Mouse (Mus musculus) spleen, postnatal 14 days (tissue): ENCODE data around the gene Acads.
"Not testable (repeated sequence)": the region's sequence is repeated elsewhere in the genome, so short reads cannot be mapped to it uniquely, and the experiment has no call there.

Source experiments
- DNase-seq, 2 experiments: peaks; one replicate each; pipeline ENCODE4 v3.0.0; 2021 to 2022; ENCODE audit warnings: low spot score in 2 of 2

Gene Acads

DNA sequence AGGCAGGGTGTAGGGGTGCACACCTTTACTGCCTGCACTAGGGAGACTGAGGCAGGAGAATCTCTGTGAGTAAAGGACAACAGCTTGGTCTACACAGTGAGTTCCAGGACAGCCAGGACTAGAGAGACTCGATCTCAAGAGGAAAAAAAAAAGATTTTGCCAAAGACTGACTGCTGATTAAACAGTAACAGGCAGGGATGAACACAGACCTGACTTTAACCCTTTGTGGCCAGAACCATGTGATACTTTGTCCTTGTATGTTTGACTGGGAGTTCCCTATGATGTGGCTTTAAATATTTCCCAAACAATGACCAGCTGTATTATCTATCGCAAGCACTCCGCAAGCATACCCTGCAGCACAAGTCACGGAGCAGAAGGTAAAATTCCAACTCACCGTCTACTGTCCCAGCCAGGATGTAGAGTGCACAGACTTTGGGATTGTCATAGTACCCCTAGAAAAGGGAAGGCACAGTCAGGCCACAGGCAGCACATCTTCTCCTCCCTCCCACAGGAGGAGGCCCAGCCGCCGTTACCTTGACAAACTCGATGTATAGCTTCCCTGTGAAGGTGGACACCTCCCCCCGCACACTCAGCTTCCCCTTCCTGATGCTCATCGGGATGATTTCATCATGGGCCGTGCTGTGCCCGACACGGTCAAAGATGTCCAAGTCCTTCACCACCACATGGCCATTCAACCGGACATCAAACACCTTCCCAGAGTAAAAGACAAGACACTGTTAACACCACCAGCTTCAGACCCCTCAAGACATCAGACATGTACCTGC lies 30.7 kb upstream of the Acads start:
- DNase-seq = no peak

DNA sequence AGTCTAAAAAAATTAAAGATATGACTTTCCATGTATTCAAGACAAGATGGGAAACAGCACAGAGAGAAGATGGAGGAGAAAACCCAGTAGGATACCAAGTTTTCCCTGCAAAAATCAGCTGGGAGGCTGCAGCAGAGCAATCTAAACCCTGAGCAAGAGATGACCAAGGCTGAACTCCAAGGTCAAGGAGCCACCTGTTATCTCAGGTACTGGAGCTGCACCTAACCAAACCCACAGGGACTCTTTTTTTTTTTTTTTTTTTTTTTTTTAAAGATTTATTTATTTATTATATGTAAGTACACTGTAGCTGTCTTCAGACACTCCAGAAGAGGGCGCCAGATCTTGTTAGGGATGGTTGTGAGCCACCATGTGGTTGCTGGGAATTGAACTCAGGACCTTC lies 29.7 kb upstream of the Acads start:
- not testable (repeated sequence) for DNase-seq

DNA sequence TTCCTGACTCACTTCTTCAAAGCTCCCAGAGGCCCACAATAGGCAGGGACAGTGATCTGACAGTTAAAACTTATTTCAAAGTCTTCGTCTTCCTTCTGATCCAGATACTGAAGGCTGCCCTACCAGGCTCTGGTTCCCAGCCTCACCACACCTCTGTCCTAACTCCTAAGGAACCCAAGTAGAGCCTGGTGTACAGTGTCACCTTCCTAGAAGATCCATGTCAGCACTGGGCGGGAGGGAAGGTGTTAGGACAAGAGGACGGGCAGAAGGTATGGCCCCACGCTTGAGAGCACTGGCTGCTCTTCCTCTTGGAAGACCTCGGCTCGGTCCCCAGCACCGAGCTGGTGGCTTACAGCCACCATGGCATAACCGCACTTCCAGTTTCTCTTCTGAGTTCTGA lies 29.2 kb upstream of the Acads start:
- DNase-seq = no peak

DNA sequence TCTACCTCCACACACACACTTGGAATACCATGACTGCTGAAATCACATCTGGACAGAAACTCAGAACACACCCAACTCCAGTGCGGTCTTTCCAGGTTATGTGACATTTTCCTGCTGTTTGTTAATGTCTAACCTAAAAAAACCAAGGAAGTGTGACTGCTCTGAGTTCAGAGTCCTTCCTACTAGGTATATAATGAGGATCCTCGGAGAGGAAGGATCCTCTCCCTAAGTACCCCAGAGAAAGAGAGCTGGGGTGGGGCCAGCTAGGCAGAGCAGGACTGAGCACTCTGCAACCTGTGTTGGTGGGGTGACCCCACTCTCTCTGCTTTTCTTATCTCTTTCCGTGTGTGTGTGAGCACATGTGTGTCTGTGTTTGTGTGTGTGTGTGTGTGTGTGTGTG lies 28.2 kb upstream of the Acads start:
- DNase-seq = no peak

DNA sequence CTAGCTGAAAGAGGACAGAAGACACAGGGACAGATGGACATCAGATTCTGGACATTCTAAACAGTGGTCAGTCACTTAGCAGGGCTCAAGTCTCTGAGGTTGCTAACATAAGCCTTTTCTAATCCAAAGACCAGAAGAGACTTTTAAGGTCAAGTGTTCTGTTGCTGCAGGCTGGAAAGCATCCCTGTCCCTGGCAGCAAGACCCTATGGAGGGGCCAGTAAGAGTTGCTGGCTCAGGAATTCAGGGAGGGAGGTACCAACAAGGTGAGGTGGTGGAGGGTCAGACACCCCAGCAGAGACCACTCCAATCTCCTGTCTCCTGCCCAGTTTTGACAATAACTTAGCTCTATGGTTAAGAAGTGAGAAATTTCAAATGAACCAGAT lies 27.6 kb upstream of the Acads start:
- no peak for DNase-seq

DNA sequence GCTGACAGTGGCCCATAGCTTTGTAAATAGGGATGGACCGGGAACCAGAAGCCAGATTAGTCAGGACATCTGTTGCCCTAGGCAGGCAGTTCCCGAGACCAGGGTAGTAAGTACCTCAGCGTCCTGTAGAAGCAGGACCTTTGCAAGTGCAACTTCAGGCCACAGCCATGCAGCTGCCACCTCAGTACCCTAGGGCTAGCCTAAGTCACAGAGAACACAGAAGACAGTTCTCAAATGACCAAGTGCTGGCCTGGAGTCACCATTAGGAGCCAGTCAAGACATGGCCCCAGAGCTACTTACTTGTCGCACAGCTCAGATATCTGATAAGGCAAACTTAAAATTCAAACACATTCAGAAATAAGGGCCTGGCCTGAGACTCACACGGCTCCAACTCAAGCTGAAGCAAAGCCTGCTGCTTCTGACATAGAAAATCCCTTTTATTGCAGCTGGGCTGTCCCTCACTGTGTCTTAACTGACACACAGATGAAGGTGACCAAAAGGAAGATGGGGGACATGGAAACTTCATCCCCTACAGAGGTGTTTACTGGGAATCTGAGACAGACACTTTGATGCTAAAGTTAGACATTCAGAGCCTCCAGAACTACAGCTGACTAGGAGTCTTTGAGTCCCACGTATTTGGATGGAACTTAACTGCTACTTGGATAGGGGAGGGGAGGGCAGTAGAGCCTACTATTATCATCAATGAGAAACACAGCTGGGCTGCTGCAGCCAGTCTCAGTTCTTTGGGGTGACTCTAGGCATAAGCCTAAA lies 27.0 kb upstream of the Acads start:
- no peak for DNase-seq

DNA sequence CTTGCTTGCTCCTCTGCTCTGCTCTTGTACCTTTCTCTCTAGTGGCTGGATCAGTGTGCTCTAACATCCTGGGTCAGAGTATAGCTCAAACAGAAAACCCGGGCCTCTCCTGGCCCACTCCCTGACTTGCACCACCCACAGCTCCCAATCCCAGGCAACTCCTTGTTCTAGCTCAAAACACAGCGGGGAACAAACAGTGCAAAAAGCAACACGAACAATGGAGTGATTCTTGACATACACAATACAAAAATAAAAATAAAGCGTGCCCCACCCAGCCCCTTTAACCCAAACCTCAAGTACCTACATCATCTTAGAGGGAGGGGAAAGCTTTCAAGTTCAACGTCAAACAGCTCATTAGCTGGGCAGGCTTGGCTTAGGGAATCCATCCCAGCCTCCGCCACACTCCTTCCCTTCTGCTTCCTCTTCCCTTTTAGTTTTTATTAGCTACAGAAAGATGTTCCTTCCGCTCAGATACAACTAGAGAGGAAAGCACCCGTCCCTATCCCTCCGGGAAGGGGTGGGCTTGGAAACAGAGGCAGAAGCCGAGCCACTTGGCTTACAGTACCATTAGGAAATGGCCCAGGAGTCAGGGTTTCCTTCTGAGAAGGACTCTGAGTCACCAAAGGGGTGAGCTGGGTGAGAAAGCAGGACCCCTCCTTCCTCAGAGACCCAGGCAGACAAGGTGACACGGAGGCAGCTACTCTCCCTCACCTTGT lies 26.3 kb upstream of the Acads start:
- DNase-seq = no peak

DNA sequence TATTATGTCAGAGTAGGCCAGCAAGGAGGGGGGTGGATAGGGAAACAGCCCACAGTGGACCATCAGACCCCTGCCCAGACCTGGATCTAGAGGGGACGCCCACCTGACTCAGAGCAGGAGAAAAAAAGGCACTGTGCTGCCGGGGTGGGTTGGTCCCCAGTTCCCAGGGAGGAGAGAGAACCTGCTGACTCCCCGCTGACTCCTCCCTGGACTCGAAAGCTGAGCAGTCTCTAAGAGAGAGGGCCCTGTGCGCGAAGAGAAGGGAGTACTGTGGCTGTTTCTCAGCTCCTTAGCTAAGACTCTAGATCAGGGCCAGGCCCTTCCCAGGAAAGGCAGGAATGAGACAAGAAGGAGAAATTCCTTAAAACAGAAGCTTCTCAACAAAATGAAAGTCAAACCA lies 25.3 kb upstream of the Acads start:
- no peak for DNase-seq

DNA sequence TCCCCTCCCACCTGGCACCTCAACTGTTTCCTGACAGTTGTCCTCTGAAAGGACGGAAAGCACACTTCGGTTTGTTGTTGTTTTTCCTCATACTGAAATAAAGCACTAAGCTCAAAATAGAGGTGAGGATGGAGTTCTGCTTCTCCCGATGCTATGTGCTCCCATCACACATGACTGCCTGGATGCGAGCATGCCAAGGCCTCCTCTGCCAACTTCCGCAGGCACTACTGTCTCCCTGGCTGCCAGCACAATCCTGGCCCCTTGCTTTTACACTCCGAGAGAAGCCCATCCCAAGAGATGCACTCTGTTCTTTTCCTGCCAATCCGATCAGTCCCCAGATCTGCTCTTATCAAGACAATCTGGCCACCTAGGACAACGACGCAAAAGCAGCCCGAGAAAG lies 24.4 kb upstream of the Acads start:
- DNase-seq = no peak

DNA sequence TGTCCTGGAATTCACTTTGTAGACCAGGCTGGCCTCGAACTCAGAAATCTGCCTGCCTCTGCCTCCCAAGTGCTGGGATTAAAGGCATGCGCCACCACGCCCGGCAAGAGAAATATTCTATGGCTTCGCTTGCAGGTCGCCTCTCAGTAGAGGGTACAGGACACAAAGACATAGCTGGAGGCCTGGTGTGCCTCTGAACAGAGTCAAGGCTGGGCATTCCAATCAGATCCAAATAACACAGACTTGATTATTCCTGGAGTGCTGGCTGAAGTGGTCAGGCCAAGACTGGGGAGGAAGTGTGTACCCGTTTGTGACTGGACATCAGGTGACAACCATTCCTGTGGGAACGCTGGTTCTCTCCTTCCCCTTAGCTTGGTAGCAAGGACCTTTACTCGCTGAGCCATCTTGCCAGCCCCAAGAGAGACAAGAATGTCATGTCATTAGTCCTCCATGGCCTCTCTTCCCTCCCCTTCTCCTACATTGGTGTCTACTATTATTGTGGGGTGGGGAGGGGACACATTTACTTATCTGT lies 23.1 kb upstream of the Acads start:
- no peak for DNase-seq

DNA sequence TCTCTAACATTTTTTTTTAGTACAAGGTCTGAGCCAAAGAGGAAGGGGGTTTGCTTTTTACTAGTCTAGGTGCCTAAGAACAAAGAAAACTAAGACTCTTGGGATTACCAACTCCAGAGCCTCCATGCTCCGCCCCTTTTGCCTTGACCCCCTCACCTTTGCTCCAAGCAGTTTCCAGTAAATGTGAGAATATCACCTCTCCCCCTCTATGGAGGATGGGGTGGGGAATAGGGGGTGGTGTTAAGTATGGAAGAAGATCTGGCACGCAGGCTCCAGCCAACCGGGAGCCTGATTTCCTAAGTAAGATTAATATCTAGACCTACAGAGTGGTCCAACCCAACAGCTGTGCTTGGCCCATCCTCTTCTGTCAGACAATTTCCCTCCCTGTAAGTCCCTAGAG lies 21.6 kb upstream of the Acads start:
- no peak for DNase-seq

DNA sequence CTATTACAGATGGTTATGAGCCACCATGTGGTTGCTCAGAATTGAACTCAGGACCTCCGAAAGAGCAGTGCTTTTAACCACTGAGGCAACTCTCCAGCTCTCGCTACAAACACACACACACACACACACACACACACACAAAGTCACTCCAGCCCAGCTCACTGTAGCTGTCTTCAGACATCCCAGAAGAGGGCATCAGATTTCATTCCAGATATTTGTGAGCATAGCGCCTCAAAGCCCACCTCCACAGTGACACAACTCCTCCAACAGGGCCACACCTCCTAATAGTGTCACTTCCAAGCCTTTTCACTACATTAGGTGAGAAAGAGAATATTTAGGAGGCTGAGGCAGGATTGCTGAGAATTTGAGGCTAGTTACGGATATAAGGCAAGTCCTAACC lies 20.0 kb upstream of the Acads start:
- no peak for DNase-seq

DNA sequence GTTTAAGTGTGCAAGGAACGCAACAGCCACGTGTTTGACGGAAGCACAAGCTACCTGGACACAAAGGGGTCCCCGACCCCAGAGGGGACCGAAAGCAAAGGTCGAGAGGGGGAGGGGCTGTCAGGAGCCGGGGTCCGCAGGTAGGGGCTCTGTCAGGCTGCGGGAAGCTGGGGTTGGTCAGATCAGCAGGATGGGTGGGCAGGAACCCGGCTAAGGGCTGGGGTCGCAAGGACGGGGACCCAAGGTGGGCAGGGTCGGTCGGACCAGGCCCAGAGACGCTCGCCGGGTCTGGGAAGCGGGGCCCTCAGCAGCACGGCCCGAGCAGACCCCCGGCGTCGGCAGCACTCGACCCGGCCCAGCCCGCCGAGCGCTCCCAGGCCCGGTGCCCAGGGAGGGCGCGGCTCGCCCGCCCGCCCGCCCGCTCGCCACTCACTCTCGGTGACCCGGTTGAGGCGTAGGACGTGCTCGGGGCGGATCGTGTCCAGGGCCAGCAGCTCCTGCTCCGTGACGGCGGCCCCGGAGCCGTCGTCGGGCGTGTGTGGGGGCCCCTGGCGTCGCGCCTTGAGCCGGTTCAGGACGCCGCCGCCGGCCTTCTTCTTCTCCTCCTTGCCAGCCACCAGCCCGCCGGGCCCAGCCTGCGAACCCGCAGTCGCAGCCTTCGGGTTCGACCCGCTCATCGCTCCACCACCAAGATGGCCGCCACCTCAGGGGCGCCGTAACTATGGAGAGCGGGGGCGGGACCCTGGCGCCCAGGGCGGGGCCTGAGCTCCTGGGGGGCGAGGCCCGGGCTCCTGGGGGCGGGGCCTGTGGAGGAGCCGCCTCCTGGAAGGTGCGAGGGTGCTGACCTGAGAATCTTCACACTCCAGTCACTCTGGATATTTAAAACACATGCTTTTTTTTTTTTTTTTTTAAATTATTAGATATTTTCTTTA lies 15.4 kb upstream of the Acads start, which contains the start of gene Unc119b:
TSS of gene Unc119b (minus strand) at position 742 of the 932 bp plus-strand sequence.
- peak; percentile 84 to 89 for DNase-seq

DNA sequence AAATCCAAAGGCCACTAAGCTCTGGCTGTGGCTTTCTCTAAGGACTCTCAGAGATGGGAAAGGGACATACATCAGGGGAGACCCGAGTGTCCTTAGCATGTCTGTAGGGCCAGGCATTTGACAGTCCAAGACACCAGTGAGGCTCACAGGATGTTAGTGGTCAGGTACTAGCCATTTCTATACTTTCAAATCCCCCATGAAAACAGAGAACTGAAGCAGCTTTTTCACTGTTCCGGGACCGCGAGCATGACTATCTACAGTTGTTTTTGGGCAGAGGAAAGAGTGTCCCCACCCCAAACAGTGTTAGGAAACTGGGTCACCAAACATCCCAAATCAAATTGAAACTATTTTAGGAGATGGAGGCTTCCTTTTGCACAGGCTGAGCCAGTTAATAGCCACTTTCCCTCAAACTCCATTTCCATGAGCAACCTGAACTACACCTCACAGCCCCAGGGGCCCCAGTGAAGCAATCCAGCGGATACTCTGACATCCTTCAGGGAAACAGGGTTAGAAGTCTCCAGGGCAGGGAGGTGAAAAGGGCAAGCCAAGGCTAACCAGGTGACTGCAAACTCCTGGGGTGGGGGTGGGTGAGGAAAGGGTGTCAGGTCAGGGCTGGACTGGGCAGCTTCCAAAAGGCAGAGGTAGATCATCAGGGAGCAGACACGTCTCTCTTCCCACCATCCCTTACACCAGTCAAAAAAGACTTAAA lies 14.4 kb upstream of the Acads start:
- DNase-seq = no peak

DNA sequence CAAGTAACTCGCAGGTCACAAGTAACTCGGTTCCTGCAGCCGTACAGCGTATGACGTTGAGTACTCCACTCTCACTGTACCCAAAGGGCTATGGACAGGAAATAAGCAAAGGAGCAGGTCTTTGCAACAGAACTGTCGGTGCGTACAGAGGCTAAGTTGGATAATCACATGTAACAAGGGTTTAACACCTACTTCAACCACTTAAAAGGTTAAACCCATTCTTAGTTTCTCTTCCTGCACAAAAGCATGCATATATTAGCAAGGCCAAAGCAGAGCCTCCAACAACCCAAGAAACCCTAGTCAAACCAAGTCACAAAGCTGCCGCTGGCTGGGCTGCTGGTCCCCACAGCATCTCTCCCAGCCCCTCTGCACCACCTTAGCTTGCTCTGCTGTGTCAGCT lies 13.3 kb upstream of the Acads start:
- DNase-seq = no peak

DNA sequence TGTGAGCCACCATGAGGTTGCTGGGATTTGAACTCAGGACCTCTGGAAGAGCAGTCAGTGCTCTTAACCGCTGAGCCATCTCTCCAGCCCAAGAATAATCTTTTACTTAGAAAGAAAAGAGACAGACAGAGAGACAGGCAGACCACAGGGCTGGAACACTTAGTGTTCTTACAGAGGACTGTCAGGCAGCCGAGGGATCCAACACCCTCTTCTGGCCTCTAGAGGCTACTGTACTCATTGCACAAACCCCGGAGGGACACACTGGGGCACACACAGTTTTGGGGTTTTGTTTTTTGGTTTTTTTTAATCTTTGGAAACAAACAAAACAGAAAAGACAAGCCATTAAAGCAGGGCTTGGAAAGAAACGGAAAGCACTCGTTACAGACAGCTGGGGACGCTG lies 10.2 kb upstream of the Acads start:
- DNase-seq = no peak

DNA sequence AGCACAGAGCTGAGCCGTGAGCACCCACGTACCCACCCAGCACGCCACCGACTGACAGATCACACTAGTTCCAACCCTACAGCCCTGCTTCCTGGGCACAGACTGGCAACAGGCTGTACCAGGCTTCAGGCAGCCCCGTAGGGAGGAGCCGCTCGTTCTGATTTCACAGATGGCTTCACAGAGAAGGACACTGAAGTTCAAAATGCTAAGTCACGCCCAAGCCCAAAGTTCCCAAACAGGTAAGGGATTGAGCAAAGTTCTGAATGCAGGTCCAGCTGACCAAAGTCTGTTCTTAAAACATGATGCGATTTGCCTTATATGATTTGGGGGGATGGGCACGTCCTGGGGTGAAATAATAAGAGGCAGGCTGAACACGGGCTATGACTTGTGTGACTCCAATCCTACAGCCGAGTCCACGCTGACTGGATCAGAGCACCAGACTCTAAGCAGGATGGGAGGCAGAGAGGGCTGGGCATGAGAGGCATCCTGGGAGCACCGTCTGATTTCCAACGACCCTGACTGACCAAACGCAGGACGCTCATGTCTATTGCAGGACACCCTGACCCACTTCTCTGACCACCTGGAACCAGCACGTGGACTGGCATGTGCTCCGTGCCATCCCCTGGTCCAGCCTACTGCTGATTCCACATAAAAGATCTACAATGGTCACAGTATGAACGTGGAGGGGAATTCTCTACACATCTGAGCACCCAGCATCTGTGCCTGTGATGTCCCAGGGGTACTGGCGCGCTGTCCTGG lies 8.5 kb upstream of the Acads start:
- DNase-seq = no peak

DNA sequence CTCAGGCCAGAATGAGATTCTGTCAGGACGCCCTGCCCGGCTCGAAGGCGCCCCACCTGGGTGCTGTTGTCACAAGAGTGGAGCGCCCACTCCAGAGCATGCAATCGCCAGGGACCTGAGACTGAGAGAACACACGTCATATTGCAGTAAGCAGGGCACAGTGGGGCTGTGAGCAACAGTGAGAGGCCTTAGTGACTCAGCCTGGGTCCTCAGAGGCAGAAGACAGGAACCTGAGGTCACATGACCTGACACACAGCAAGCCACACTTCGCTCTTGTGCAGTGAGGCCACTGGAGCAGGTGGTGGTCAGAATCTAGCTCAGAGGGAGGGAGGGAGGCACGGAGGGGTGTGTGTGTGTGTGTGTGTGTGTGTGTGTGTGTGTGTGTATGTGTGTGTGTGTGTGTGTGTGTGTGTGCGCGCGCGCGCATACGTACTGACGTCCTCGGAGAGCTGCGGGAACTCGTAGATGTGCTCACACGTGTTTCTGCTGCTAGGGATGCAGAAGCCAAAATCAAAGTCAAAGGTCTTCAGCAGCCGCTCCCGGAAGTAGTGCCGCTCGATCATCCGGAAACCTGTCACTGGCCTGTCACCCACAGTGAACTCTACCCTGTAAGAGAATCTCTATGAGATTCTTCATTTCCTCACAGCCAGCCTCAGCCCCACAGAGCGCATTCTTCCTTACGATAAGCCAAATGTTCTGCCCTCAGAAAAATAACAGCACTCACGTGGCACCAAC lies 7.6 kb upstream of the Acads start:
- DNase-seq = no peak

DNA sequence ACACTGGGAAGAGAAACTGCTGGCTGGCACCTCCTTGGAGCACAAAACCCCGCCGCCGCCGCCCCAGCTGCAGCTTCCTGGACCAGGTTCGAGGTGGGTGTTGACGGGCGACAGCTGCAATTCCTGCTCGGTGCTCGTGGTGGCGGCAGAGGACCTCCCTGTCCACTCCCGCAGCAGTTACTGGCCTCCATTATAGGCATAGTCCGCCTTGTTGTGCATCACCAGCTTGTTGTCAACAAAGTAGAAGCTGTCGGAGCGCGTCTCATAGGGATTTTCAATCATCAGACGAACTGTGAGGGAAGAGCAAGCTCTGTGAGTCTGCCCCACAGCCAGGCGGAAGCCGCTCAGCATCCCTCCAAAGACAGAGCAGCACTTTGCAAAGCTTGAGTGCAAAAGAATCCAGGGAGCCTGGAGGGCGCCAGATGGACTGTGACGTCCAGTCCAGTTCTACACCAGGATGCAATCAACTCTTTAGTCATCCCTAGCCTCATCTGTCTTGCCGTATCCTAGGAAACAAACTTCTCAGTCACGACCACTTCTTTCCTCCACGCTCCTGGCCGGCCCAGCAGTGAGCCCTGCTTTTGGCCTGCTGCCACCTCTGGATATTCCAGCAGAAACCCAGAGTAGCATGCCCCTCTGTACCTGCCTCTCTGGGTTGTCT lies 6.2 kb upstream of the Acads start:
- peak; percentile 72 to 78 for DNase-seq
